Mouse (Mus musculus): ENCODE measurements around the gene Olfr710.
"Not testable (repeated sequence)": the region's sequence is repeated elsewhere in the genome, so short reads cannot be mapped to it uniquely, and the experiment has no call there.

Gene Olfr710

GRCm38 (mm10) chr7:106948212-106948611, at the start of gene Olfr710:
Gene Olfr710 (minus strand): TSS chr7:106948312.
- in situ Hi-C loops (cut with MboI), result no loop called here

GRCm38 (mm10) chr7:106985236-106985635, 37.1 kb upstream of the Olfr710 start:
- in situ Hi-C loops (cut with MboI), result no loop called here

- in situ Hi-C loops (cut with MboI), result no loop called here
Observed at GRCm38 (mm10) chr7:106975353-106975752, 27.2 kb upstream of the Olfr710 start, which contains the start of gene Olfr711. Gene Olfr711 (minus strand): TSS chr7:106975453.

GRCm38 (mm10) chr7:106967503-106967902, 19.4 kb upstream of the Olfr710 start:
- in situ Hi-C loops (cut with MboI), result not testable (repeated sequence)

- in situ Hi-C loops (cut with MboI), result no loop called here
Observed at GRCm38 (mm10) chr7:106963837-106964236, 15.7 kb upstream of the Olfr710 start, which contains the start of gene Olfr6. Gene Olfr6 (minus strand): TSS chr7:106963937.

GRCm38 (mm10) chr7:106932119-106932518, 16.0 kb downstream of the Olfr710 start, which contains the start of gene Olfr709-ps1:
Gene Olfr709-ps1 (minus strand): TSS chr7:106932219.
- in situ Hi-C loops (cut with MboI), result no loop called here

- in situ Hi-C loops (cut with MboI), result not testable (repeated sequence)
Observed at GRCm38 (mm10) chr7:106920961-106921360, 27.2 kb downstream of the Olfr710 start.

- in situ Hi-C loops (cut with MboI), result no loop called here
Observed at GRCm38 (mm10) chr7:106907676-106908075, 40.4 kb downstream of the Olfr710 start, which contains the start of gene Olfr1532-ps1. Gene Olfr1532-ps1 (plus strand): TSS chr7:106908001.

- in situ Hi-C loops (cut with MboI), result not testable (repeated sequence)
Observed at GRCm38 (mm10) chr7:106901141-106901540, 47.0 kb downstream of the Olfr710 start, which contains the start of gene Olfr707. Gene Olfr707 (minus strand): TSS chr7:106901241.

Data from mature B cell (primary cell).